Mouse (Mus musculus) cerebellum, postnatal 14 days (tissue): ENCODE measurements around the gene Tubgcp4.
"Not testable (repeated sequence)": the region's sequence is repeated elsewhere in the genome, so short reads cannot be mapped to it uniquely, and the experiment has no call there.

Experiments used
- DNase-seq, 2 experiments: peaks; one replicate each; pipeline ENCODE4 v3.0.0; 2021; ENCODE audit warnings: mixed read lengths in 2 of 2

Tubgcp4 gene

DNA sequence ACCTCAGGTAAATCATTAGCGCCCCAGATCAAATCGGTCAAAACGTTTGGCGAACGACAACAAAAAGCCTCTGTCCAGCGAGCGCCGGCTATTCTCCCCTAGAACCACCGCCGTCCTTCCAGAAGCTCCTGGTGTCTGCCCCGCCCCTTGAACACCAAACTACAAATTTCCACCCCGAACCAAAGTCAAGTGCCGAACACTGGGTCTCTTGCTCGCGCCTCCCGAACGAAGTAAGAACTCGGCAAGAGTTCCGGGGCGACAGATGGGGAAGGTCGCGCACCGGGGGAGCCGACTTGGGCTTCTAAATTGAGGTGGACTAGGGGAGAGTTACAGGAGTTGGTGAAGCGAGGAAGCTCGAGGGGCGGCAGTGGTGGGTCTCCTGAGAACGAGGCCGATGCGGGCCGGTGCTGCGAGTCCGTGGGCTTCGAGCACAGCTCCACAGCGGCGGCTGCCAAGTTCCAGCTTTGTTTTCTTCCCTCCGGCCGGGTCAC lies at the start of gene Tubgcp4:
TSS of gene Tubgcp4 (plus strand) at position 174 of the 491 bp plus-strand sequence.
- no peak for DNase-seq

DNA sequence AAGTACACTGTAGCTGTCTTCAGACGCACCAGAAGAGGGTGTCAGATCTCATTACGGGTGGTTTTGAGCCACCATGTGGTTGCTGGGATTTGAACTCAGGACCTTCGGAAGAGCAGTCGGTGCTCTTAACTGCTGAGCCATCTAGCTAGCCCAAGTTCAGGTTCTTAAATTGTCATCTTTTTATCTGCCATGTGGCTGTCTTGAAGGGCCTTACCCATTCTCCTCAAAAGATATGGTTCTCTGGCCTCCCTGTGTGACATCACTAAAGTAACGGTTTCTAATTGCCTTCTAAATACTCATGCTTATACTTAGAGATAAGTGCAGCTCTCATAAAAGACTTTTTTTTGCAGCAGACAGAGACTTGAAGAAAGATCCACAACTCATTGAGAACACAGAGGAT lies 44.2 kb upstream of the Tubgcp4 start:
- DNase-seq = not testable (repeated sequence)

DNA sequence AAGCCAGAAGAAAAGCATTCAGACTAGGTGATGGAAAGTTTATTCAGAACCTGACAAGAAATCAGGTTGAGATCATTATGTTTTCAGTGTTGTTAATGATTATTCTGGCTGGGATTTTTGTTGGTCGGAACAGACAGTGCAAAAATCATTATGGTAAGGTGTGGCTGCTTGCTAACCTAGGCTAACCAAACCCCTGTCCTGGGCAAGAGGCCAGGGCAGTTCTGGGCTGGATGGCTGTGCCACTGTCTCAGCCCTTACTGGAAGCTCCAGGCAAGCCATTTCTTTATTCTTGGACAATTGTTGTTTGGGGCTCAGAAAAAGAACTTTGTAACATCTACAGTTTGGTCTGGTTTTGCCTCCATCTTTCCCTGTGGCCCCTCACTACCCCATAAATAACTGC lies 42.9 kb upstream of the Tubgcp4 start:
- DNase-seq = no peak

DNA sequence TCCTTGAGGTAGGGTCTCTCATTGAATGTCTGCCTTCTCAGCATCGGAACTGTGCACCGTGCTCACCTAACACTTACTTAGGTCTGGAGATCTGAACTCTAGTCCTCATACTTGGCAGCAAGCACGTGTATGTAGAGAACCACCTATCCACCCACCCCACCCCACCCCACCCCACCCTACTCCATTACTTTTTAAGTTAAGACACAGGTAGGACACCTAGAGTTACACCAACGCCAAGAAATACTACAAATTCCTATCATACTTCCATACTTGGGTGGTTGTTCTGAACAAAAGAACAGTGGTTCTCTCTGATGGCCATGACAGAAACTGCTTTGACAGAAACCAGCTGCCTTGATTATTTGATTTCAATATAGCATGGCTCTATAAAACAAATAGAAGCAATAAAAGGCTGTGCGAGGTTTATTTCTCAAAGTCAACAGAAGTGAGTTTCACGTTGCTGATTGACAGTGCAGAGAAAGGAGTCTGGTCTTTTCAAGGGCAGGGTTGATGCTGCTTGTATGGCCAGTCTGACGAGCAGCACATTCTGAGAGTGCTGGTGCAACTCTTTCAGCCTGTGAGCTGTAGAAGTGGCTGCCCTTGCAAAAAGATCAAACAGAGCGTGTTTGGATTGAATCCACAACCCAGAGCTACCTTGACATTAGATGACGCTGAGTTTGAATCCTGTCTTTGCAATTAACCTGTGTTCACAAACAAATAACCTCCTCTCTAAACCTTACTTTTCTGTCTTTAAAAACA lies 41.4 kb upstream of the Tubgcp4 start:
- DNase-seq = no peak

GRCm38 (mm10) chr2:121132822-121133221 lies 37.6 kb upstream of the Tubgcp4 start:
- no peak for DNase-seq

DNA sequence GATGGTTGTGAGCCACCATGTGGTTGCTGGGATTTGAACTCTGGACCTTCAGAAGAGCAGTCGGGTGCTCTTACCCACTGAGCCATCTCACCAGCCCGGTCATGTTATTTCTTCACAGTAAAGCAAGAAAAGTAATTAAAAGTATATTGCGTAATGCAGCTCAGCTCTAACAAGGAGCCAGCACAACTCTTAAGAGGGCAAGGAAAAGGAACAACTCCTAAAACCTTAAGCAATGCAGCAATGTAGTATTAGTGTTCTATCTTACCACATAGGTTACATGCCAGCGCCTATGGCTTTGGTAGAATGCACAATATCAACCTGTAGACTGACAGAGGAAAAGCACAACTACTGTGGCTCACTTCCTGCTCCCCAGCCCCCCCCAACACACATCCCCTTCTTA lies 33.1 kb upstream of the Tubgcp4 start:
- DNase-seq = no peak

GRCm38 (mm10) chr2:121139266-121140017 lies 31.0 kb upstream of the Tubgcp4 start:
- peak; percentile 79 to 80 for DNase-seq

GRCm38 (mm10) chr2:121140018-121140882 lies 30.2 kb upstream of the Tubgcp4 start, which contains the start of the genes Adal and Lcmt2:
Gene Adal, plus strand, starts transcription at chr2:121140428.
Gene Lcmt2, minus strand, starts transcription at chr2:121140653.
- DNase-seq = peak; percentile 91 to 96

- peak in 1 of 2 experiments; percentile 21 for DNase-seq
These were observed 29.0 kb upstream of the Tubgcp4 start for GRCm38 (mm10) chr2:121141216-121142035.

GRCm38 (mm10) chr2:121142415-121142814 lies 28.0 kb upstream of the Tubgcp4 start:
- DNase-seq = no peak

GRCm38 (mm10) chr2:121149679-121150078 lies 20.8 kb upstream of the Tubgcp4 start:
- DNase-seq = no peak

- DNase-seq = no peak
These were observed 17.4 kb upstream of the Tubgcp4 start for GRCm38 (mm10) chr2:121153100-121153499.

DNA sequence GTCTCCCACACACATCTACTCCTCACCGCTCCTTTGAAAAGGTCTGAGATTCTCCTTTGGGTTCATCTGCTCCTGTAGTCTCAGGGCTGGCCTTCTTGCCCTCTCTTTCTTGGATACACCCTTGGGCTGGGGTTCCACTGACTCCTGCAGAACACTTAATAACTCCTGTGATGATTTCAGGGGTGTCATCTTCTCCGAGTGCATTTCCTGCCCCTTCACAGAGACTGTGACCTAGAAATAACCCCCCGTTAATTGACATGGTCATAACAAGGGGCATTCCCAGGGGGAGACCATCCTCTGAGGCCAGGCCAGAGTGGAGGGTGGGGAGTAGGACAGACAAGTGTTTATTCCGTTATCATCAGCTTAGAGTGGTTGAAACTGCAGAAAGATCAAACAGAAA lies 1.3 kb upstream of the Tubgcp4 start:
- no peak for DNase-seq

- DNase-seq = peak; percentile 22 to 27
These were observed 552 bp upstream of the Tubgcp4 start for GRCm38 (mm10) chr2:121169902-121170301.

DNA sequence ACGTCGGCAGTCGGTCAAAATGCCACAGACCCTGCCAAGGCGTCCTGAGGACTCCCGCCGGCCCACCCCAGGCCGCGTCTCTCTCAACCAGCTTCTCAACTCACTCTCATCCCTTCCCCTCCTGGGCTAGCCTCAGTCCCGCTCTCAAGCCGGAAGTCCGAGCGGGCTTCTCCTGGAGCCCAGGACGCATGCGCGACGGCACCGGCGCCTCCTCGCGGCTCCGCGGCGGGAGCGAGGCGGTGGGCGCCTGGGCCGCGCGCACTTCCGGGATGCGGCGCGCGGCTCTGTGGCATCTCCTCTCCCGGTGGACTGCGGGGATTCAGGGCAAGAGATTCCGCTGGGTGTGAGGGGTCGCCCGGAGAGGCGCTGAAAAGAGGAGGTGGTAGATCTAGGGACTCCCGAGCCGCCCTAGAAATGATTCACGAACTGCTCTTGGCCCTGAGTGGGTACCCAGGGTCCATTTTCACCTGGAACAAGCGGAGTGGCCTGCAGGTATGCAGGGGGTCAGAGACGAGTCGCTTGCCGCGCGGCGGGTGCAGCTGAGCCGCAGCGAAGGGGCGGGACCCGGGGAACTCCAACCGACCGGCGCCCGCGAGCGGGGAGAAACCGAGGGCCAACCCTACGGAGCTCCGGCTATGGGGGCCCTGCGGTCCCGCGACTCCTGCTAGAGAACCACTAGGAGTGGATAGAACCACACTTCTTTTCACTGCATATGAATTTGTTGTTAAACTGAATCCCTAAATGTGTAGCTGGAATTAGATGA lies 707 bp downstream of the Tubgcp4 start, which contains the start of gene Zscan29:
TSS of gene Zscan29 (minus strand) at position 146 of the 763 bp plus-strand sequence.
- DNase-seq = peak; percentile 92 to 93

DNA sequence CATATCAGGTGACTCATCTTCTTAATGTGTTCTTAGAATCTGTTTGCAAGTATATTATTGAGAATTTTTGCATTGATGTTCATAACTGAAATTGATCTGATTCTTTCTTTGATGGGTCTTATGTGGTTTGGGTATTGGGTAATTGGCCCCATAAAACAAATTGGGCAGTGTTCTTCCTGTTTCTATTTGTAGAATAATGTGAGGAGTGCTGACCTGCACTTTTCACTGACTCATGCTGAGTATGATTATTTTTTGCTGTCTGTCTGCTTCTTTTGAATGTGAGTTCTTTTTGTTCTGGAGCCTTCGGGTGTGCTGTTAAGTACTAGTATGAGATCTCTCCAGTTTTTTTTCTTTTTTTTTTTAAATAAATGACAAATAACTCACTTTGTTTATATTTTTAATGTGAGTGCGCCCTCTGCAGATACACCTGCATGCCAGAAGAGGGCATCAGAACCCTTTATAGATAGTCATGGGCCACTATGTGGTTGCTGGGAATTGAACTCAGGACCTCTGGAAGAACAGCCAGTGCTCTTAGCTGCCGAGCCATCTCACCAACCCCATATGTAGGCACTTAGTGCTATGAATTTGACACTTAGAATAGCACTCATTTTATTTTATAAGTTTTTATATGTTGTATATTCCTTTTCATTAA lies 8.5 kb downstream of the Tubgcp4 start:
- DNase-seq = no peak

DNA sequence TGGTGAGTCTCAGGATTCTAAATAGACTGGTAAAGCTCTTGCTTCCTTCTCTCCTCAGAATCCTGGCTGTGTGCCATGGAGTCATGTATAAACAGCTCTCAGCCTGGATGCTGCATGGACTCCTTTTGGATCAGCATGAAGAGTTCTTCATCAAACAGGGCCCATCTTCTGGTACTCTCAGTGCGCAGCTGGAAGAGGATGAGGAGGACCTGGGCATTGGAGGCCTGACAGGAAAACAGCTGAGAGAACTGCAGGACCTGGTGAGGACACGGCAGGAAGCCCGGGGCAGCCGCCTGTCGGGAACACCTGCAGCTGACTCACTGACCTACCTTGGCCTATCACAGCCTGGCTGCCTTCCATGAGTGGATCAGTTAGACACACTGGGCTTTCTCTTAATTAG lies 13.0 kb downstream of the Tubgcp4 start:
- peak; percentile 76 to 78 for DNase-seq

- DNase-seq = no peak
These were observed 13.7 kb downstream of the Tubgcp4 start for GRCm38 (mm10) chr2:121184142-121184541.

GRCm38 (mm10) chr2:121188530-121188929 lies 18.1 kb downstream of the Tubgcp4 start:
- no peak for DNase-seq

- no peak for DNase-seq
These were observed 25.0 kb downstream of the Tubgcp4 start for GRCm38 (mm10) chr2:121195466-121195865.
